Mouse (Mus musculus): ENCODE measurements around the gene Ldlrad3.
A peak's percentile ranks its signal among the peaks of the same experiment; 100 is the strongest.

The Ldlrad3 gene

GRCm38 (mm10) chr2:102145036-102145435 is 41.1 kb downstream of the Ldlrad3 start:
- no peak for DNase-seq (ENCODE audit: extremely low read depth, low read depth, low spot score)

- no peak for DNase-seq (ENCODE audit: extremely low read depth, low read depth, low spot score)
Observed at GRCm38 (mm10) chr2:102144311-102144710, 41.9 kb downstream of the Ldlrad3 start.

GRCm38 (mm10) chr2:102142654-102143271 is 43.4 kb downstream of the Ldlrad3 start:
- DNase-seq (ENCODE audit: extremely low read depth, low read depth, low spot score), result no peak

GRCm38 (mm10) chr2:102142197-102142623 is 44.0 kb downstream of the Ldlrad3 start:
- DNase-seq (ENCODE audit: extremely low read depth, low read depth, low spot score), result peak; percentile 100

- DNase-seq (ENCODE audit: extremely low read depth, low read depth, low spot score), result no peak
Observed at GRCm38 (mm10) chr2:102141199-102141598, 45.0 kb downstream of the Ldlrad3 start.

- peak; percentile 87 for DNase-seq (ENCODE audit: extremely low read depth, low read depth, low spot score)
Observed at GRCm38 (mm10) chr2:102137922-102138321, 48.3 kb downstream of the Ldlrad3 start.

GRCm38 (mm10) chr2:102136184-102136583 is 50.0 kb downstream of the Ldlrad3 start:
- no peak for DNase-seq (ENCODE audit: extremely low read depth, low read depth, low spot score)

- no peak for DNase-seq (ENCODE audit: extremely low read depth, low read depth, low spot score)
Observed at GRCm38 (mm10) chr2:102134510-102135262, 51.5 kb downstream of the Ldlrad3 start.

- no peak for DNase-seq (ENCODE audit: extremely low read depth, low read depth, low spot score)
Observed at GRCm38 (mm10) chr2:102132945-102133558, 53.1 kb downstream of the Ldlrad3 start.

- DNase-seq (ENCODE audit: extremely low read depth, low read depth, low spot score), result no peak
Observed at GRCm38 (mm10) chr2:102130198-102130845, 55.9 kb downstream of the Ldlrad3 start.

- DNase-seq (ENCODE audit: extremely low read depth, low read depth, low spot score), result peak; percentile 85
Observed at GRCm38 (mm10) chr2:102129235-102129634, 57.0 kb downstream of the Ldlrad3 start.

- DNase-seq (ENCODE audit: extremely low read depth, low read depth, low spot score), result no peak
Observed at GRCm38 (mm10) chr2:102128500-102129030, 57.6 kb downstream of the Ldlrad3 start.

GRCm38 (mm10) chr2:102127791-102128387 is 58.3 kb downstream of the Ldlrad3 start:
- DNase-seq (ENCODE audit: extremely low read depth, low read depth, low spot score), result no peak

- no peak for DNase-seq (ENCODE audit: extremely low read depth, low read depth, low spot score)
Observed at GRCm38 (mm10) chr2:102127221-102127620, 59.0 kb downstream of the Ldlrad3 start.

GRCm38 (mm10) chr2:102126076-102126475 is 60.1 kb downstream of the Ldlrad3 start:
- no peak for DNase-seq (ENCODE audit: extremely low read depth, low read depth, low spot score)

- DNase-seq (ENCODE audit: extremely low read depth, low read depth, low spot score), result no peak
Observed at GRCm38 (mm10) chr2:102125042-102125441, 61.1 kb downstream of the Ldlrad3 start.

GRCm38 (mm10) chr2:102122146-102122515 is 64.1 kb downstream of the Ldlrad3 start:
- DNase-seq (ENCODE audit: extremely low read depth, low read depth, low spot score), result no peak

GRCm38 (mm10) chr2:102121440-102122145 is 64.6 kb downstream of the Ldlrad3 start:
- no peak for DNase-seq (ENCODE audit: extremely low read depth, low read depth, low spot score)

GRCm38 (mm10) chr2:102119751-102120505 is 66.3 kb downstream of the Ldlrad3 start:
- no peak for DNase-seq (ENCODE audit: extremely low read depth, low read depth, low spot score)

All from fat pad, adult 2 months (tissue).